Mouse (Mus musculus): Measurements from ENCODE around the gene Cytip. TPM values are rescaled to one million over a fixed set of nuclear protein-coding genes. Genes with fewer than 3 reads are reported as not detected.

Cytip gene
- total RNA-seq, 2 experiments from 2014 or later, result 0.20 TPM; not detected in 1

DNA sequence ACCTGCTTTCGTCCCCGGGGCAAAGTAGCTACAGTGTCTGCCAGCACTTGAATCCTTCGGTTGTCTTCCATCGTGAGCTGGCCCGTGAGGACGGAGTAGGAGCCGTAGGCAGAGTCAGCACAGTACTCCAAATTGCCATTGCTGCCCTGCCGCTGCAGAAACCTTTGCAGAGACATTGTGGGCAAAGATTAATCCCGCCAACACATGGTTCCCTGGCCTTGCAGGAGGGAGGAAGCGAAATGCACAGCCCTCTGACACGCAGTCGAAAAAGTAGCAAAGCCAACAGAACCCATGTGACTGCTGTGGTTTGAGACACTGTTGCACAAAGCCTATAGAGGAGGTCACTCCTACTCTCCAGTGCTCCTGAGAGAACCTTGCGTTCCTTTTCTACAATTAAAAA, 35.5 kb downstream of the Cytip start:
- H3K27ac ChIP-seq, result no peak overlapping the region
- intact Hi-C loops (cut with DNase I), result no loop called here
- DNase-seq (ENCODE audit: extremely low spot score in 1 of 2, low spot score in 2 of 2), result no peak
- no peak for TF ChIP-seq CTCF (IDR thresholded peaks at IDR 0.05)
- H3K4me3 ChIP-seq, result no peak overlapping the region

DNA sequence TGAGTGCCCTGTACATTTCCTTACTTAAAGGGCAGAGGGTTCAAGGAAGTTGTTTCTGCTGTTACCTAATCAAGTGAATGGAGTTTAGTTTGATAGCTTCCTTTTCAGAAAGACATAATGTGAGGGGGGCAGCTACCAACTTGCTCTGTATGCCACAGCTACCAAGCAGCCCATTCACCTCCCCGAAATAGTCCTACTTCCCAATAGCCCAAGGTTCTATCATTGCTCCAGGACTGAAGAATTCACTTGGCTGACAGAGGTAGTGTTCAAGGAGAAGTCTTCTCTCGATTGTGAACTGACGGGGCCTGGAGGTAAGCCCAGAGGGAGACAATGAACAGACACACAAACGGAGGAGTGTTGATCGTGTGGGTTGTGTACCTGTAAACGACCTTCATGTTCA, 36.2 kb downstream of the Cytip start:
- no peak for TF ChIP-seq CTCF (IDR thresholded peaks at IDR 0.05)
- DNase-seq (ENCODE audit: extremely low spot score in 1 of 2, low spot score in 2 of 2), result no peak
- intact Hi-C loops (cut with DNase I), result no loop called here
- H3K27ac ChIP-seq, result no peak overlapping the region
- no peak overlapping the region for H3K4me3 ChIP-seq

DNA sequence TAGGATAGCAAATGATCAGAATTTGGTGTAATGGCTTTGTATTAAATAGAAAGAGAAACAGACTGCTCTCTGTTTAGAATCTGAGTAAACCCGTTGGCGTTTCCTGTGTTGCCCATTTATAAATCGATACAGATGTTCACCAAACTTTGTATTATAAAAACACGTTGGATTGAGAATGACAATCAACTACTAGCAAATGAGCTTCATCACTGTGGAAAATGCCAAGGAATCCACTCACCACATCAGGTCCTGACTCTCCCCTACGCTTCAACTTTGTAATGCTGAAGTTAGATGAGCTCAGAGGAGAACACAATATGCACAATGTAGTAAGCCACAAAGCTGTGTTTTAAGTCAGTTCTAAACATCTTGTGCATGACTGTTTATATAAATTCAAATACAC, 36.8 kb downstream of the Cytip start:
- no peak for TF ChIP-seq CTCF (IDR thresholded peaks at IDR 0.05)
- intact Hi-C loops (cut with DNase I), result no loop called here
- Histone ChIP-seq H3K4me3 (no peak overlapping the region), H3K27ac (no peak overlapping the region)
- DNase-seq (ENCODE audit: extremely low spot score in 1 of 2, low spot score in 2 of 2), result no peak

DNA sequence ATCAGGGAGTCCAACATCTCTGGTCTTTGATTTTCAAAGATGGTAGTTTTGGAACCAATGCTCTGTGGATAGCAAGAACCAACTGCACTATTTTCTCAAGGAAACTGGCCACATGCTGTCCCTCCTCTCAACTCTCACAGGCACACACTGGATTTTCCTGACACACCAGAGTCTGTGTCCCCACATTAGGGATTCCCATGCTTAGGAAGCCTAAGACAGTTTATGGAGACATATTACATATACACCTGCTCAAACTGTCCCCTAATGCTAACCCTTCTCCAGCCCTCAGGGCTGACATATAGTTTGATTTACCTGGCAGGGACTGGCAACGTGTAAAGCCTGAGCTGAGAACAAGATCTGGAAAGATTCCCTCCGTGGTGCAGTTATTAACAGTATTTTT, 37.2 kb downstream of the Cytip start:
- DNase-seq (ENCODE audit: extremely low spot score in 1 of 2, low spot score in 2 of 2), result no peak
- intact Hi-C loops (cut with DNase I), result no loop called here
- H3K4me3 ChIP-seq, result no peak overlapping the region
- H3K27ac ChIP-seq, result no peak overlapping the region
- no peak for TF ChIP-seq CTCF (IDR thresholded peaks at IDR 0.05)

DNA sequence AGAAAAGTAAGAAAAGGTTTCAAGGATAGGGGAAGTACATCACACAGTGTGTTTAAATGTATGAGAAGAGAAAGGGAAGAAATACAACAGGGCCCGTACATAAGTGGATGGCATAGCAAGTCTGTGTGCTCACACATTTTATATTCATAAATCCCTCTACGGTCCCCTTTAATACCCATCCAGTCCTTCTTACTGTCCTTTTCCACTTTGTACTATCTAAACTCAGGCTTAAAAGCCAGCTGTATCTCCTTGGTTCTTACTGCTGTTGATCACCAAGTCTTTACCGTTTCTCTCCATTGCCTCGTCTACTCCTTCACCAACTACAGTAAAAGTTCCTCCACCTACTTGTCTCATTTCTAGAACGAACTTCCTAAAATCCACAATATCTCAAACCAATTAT, 37.9 kb downstream of the Cytip start:
- Histone ChIP-seq H3K4me3 (no peak overlapping the region), H3K27ac (no peak overlapping the region)
- intact Hi-C loops (cut with DNase I), result no loop called here
- no peak for TF ChIP-seq CTCF (IDR thresholded peaks at IDR 0.05)
- no peak for DNase-seq (ENCODE audit: extremely low spot score in 1 of 2, low spot score in 2 of 2)

DNA sequence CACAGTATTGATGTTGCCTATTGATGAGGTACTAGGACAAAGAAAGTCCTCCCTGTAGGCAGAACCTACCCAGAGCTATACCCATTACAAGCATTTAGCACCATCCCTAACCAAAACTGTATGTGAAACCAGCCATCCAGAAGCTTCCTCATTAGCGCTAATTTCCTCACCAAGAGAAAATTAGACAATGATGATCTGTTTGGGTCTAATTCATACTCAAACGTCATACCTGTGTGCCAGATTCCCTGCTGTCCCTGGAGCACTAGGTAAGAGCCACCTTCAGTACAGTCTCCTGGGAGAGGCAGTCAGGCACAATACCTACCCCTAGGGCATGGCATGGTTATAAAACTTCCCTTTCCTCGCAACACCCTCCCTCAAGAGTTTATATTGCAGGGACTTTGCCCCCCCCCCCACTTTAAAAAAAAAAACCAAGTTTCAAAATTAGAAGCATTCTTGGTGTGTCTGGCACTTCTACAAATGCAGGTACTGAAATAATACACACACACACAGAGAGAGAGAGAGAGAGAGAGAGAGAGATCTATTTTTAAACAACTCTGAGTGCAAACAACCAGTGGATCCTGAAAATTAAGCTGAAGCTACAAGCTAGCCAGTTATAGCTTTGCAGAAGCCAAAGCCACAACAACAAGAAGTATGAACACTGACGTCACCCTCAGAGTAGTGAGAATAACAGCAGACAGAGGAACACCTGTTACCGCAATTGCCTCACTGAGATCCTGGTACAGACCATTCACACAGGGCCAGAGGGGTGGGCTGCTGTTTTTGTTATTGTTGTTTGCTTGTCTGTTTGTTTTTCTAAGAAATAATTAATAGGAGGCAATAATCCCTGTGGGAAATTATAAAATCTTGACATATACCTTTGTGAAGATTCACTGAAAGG, 38.6 kb downstream of the Cytip start:
- no peak overlapping the region for H3K27ac ChIP-seq
- intact Hi-C loops (cut with DNase I), result no loop called here
- H3K4me3 ChIP-seq, result no peak overlapping the region
- TF ChIP-seq CTCF (IDR thresholded peaks at IDR 0.05), result no peak
- no peak for DNase-seq (ENCODE audit: extremely low spot score in 1 of 2, low spot score in 2 of 2)

DNA sequence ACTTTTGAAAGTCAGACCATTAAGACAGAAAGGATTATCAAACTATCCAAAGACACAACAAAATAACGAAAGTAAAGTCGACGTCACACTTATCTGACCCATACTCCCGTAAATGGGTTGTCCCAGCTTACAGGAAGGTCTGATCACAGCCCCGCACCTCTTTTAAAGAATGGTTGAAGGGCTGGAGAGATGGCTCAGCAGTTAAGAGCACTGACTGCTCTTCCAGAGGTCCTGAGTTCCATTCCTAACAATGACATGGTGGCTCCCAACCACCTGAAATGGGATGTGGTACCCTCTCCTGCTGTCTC, 39.3 kb downstream of the Cytip start:
- intact Hi-C loops (cut with DNase I), result no loop called here
- TF ChIP-seq CTCF (IDR thresholded peaks at IDR 0.05), result no peak

DNA sequence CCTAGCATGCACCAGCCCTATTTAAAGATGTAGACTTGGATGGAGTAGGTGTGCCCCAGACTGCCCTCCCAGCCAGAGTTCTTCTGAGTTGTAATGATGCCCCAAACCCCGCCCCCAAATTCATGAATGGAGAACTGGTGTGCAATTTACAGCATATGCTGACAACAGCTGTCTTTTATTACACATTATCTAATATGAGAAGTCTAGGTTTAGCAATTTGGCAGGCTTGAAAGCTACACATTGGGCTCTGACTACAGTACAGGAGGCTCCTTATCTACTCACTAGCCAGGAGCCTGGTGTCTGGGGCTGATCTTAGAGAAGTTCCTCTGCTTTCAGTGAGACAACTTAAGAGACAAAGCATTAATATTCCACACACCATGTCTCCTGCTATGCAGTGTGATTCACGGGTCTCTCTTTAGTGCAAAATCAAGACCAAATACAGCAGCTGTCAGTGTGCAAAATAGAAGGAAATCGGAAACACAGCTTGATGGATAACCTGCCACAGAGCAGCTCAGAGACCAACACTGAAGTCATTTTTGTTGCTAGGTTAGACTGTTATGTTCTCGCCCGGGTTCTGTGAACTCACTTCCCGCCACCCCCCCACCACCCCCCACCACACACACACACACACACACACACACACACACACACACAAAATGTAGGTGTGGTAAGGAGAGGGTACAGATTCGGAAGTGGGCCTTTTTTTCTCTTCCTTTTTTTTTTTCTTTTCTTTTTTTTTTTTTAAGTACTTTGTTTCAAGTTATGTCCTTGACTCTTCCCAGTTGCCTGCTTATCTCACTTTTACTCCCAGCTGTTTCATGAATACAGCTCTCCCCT, 39.8 kb downstream of the Cytip start:
- Histone ChIP-seq H3K4me3 (no peak overlapping the region), H3K27ac (no peak overlapping the region)
- no peak for TF ChIP-seq CTCF (IDR thresholded peaks at IDR 0.05)
- intact Hi-C loops (cut with DNase I), result no loop called here
- no peak for DNase-seq (ENCODE audit: extremely low spot score in 1 of 2, low spot score in 2 of 2)

More for the DNA sequence above, 39.3 kb downstream of the Cytip start:
- Histone ChIP-seq H3K27ac (no peak overlapping the region), H3K4me3 (no peak overlapping the region)
- no peak for DNase-seq (ENCODE audit: extremely low spot score in 1 of 2, low spot score in 2 of 2)

DNA sequence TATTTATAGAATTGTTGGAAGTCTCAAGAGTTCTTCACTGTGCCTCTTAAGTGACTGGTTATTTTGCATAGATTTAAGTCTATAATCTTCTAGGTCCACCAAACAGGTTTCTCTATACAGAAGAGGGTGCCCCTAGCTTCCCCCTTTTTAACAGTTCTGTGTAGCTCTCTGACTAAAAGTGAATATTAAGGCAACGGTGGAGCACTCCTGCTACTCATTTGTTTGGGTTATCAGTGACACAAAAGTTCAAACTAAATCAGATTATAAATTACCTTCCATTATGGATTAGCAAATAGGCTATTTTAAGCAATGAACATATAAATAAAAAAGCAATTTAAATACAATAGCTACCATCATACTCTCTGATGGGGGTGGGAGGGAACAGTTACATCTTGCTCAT, 40.8 kb downstream of the Cytip start:
- DNase-seq (ENCODE audit: extremely low spot score in 1 of 2, low spot score in 2 of 2), result no peak
- Histone ChIP-seq H3K27ac (no peak overlapping the region), H3K4me3 (no peak overlapping the region)
- TF ChIP-seq CTCF (IDR thresholded peaks at IDR 0.05), result no peak
- intact Hi-C loops (cut with DNase I), result no loop called here

DNA sequence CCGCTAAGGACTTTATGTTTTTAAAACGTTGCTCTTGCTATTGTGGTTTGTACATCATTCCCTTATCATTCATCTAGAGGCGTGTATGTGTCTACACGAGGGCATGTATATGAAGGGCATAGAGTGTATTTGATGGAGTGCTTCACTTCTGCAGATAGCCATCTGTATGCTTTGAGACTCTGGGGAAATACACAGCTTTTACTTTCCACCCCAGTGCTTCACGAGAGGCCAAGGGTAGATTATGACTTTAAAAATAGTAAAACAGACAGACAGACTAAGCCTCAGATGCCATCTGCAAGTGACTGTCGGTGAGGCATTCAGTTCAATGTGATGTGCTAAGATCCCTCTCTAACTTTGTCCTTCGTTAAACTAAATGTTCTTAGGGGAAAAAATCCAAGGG, 41.6 kb downstream of the Cytip start:
- DNase-seq (ENCODE audit: extremely low spot score in 1 of 2, low spot score in 2 of 2), result no peak
- TF ChIP-seq CTCF (IDR thresholded peaks at IDR 0.05), result no peak
- intact Hi-C loops (cut with DNase I), result no loop called here
- no peak overlapping the region for H3K4me3 ChIP-seq
- no peak overlapping the region for H3K27ac ChIP-seq

DNA sequence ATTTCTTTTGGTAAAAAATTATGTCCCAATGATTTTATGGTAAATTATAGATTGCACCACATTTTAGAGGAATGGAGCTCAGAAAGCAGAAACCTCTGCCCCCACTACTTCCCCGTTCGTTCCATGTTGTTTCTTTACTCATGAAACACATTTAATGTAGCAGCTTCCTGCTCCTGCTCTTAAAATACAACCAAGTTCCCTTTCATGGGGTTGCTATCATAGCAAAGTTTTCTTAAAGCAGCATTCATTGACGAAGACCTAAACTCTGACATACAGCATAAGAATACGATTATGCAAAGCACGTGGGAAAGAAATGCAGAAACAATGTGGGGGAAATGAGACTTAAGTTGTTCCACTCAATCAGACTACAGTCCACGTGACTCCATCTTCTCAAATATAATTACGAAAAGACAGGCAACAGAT, 45.3 kb downstream of the Cytip start:
- DNase-seq (ENCODE audit: extremely low spot score in 1 of 2, low spot score in 2 of 2), result no peak
- H3K4me3 ChIP-seq, result no peak overlapping the region
- no peak overlapping the region for H3K27ac ChIP-seq
- intact Hi-C loops (cut with DNase I), result no loop called here
- TF ChIP-seq CTCF (IDR thresholded peaks at IDR 0.05), result no peak

DNA sequence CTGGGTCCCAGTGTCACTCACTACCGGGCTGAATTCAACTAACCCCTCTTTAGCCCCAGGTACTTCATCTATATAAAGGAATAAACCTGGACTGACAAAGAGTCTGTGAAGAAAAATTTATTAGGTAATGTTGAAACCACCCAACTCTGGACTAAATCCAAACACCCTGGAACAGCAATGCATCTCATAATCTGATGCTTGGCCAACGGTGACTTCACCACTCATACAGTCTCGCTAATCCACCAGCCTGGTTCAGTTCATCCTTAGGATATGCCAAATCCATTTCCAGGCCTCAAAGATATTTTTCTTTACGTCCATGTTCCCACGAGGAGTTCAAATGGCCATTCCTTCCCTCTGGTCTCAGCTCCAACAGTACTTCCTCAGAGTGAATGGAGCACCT, 48.8 kb downstream of the Cytip start:
- Histone ChIP-seq H3K27ac (no peak overlapping the region), H3K4me3 (no peak overlapping the region)
- TF ChIP-seq CTCF (IDR thresholded peaks at IDR 0.05), result no peak
- intact Hi-C loops (cut with DNase I), result no loop called here
- DNase-seq (ENCODE audit: extremely low spot score in 1 of 2, low spot score in 2 of 2), result no peak

Data from left cerebral cortex, adult 2 months (tissue).